Mouse (Mus musculus) MEL (cell line): Measurements from ENCODE around the gene Rps15. TPM values are rescaled to one million over a fixed set of nuclear protein-coding genes. Genes with fewer than 3 reads are reported as not detected.

Experiments used
- DNase-seq: peaks from one replicate; pipeline ENCODE4 v3.0.0; 2011; ENCODE audit warnings: low read depth, low spot score
- H3K27ac ChIP-seq: 2 replicates; pipeline ENCODE4 v1.5.1; 2012; ENCODE audit warnings: low read depth, mild to moderate bottlenecking, control low read depth, low read length, moderate library complexity; ENCODE audit not compliant: control insufficient read depth
- H3K27me3 ChIP-seq, 2 experiments: fragments of 150-350 bp in 1 of 2; sonication (generic) in 1 of 2; 2 replicates each; pipeline ENCODE4 v1.6.1; 2012; ENCODE audit warnings: low read length in 2 of 2, mild to moderate bottlenecking in 2 of 2, improper control_type of control experiment in 1 of 2, moderate library complexity in 1 of 2; ENCODE audit not compliant: insufficient read depth in 2 of 2, control insufficient read depth in 1 of 2
- H3K36me3 ChIP-seq, 2 experiments: 2 replicates each; pipeline ENCODE4 v1.6.1; 2012 to 2014; ENCODE audit warnings: low read length in 2 of 2, improper control_type of control experiment in 1 of 2, inconsistent platforms in 1 of 2, mild to moderate bottlenecking in 1 of 2; ENCODE audit not compliant: insufficient read depth in 2 of 2, control insufficient read depth in 1 of 2
- H3K4me1 ChIP-seq, 2 experiments: fragments of 150-350 bp in 1 of 2; sonication (generic) in 1 of 2; 2 replicates each; pipeline ENCODE4 v1.6.1; 2012; ENCODE audit warnings: low read length in 2 of 2, improper control_type of control experiment in 1 of 2, mild to moderate bottlenecking in 1 of 2; ENCODE audit not compliant: insufficient read depth in 2 of 2, control insufficient read depth in 1 of 2
- H3K4me3 ChIP-seq, 2 experiments: fragments of 150-350 bp in 1 of 2; sonication (generic) in 1 of 2; 2 replicates each; pipeline ENCODE4 v1.5.1; 2012; ENCODE audit warnings: low read depth in 2 of 2, low read length in 2 of 2, mild to moderate bottlenecking in 2 of 2, moderate library complexity in 2 of 2, control low read depth in 1 of 2, improper control_type of control experiment in 1 of 2; ENCODE audit not compliant: control insufficient read depth in 1 of 2, insufficient read depth in 1 of 2
- H3K79me2 ChIP-seq: 2 replicates; pipeline ENCODE4 v1.6.1; 2012; ENCODE audit warnings: mild to moderate bottlenecking, low read length, moderate library complexity; ENCODE audit not compliant: control insufficient read depth, poor library complexity, insufficient read depth
- H3K9ac ChIP-seq: 2 replicates; pipeline ENCODE4 v1.6.1; 2012; ENCODE audit warnings: low read depth, mild to moderate bottlenecking, control low read depth, low read length, moderate library complexity; ENCODE audit not compliant: control insufficient read depth, poor library complexity, severe bottlenecking
- H3K9me3 ChIP-seq: fragments of 150-350 bp; sonication (generic); replicated peaks from 2 replicates; pipeline ENCODE4 v1.6.1; 2012; ENCODE audit warnings: mild to moderate bottlenecking, low read length, improper control_type of control experiment, moderate library complexity; ENCODE audit not compliant: insufficient read depth
- BHLHE40 ChIP-seq: IDR thresholded peaks from 2 replicates; pipeline ENCODE4 v1.6.1; 2012; ENCODE audit warnings: low read depth, mild to moderate bottlenecking, inconsistent platforms, low read length, improper control_type of control experiment, borderline replicate concordance
- E2F4 ChIP-seq: IDR thresholded peaks from 2 replicates; pipeline ENCODE4 v1.6.1; 2011; ENCODE audit warnings: low read depth, low read length, improper control_type of control experiment, borderline replicate concordance
- EP300 ChIP-seq, 2 experiments: IDR thresholded peaks; 2 replicates each; pipeline ENCODE4 v1.6.1; 2011; ENCODE audit warnings: improper control_type of control experiment in 2 of 2, low read length in 2 of 2, low read depth in 1 of 2, mild to moderate bottlenecking in 1 of 2
- ETS1 ChIP-seq: IDR thresholded peaks from 2 replicates; pipeline ENCODE4 v1.6.1; 2012; ENCODE audit warnings: low read depth, mild to moderate bottlenecking, inconsistent platforms, low read length, improper control_type of control experiment, moderate library complexity
- GATA1 ChIP-seq: IDR thresholded peaks from 2 replicates; pipeline ENCODE4 v1.6.1; 2011; ENCODE audit warnings: low read depth, low read length, improper control_type of control experiment
- JUND ChIP-seq: IDR thresholded peaks from 2 replicates; pipeline ENCODE4 v1.6.1; 2011; ENCODE audit warnings: low read depth, mild to moderate bottlenecking, improper control_type of control experiment, low read length
- MAFK ChIP-seq: IDR thresholded peaks from 2 replicates; pipeline ENCODE4 v1.6.1; 2011; ENCODE audit warnings: low read depth, mild to moderate bottlenecking, low read length, improper control_type of control experiment, borderline replicate concordance
- MAZ ChIP-seq: IDR thresholded peaks from 2 replicates; pipeline ENCODE4 v1.6.1; 2012; ENCODE audit warnings: low read depth, mild to moderate bottlenecking, inconsistent platforms, low read length, improper control_type of control experiment
- MXI1 ChIP-seq: IDR thresholded peaks from 2 replicates; pipeline ENCODE4 v1.6.1; 2011; ENCODE audit warnings: mild to moderate bottlenecking, low read depth, low read length, improper control_type of control experiment
- MYB ChIP-seq: IDR thresholded peaks from 2 replicates; pipeline ENCODE4 v1.6.1; 2011; ENCODE audit warnings: mild to moderate bottlenecking, low read depth, low read length, improper control_type of control experiment
- NELFE ChIP-seq: IDR thresholded peaks from 2 replicates; pipeline ENCODE4 v1.6.1; 2011; ENCODE audit warnings: low read depth, low read length, improper control_type of control experiment
- POLR2A ChIP-seq, 2 experiments: IDR thresholded peaks; 2 replicates each; pipeline ENCODE4 v1.6.1; 2011 to 2012; ENCODE audit warnings: low read length in 2 of 2, mild to moderate bottlenecking in 2 of 2, control low read depth in 1 of 2, improper control_type of control experiment in 1 of 2, low read depth in 1 of 2, moderate library complexity in 1 of 2; ENCODE audit not compliant: control insufficient read depth in 1 of 2, insufficient read depth in 1 of 2, poor library complexity in 1 of 2
- POLR2AphosphoS2 ChIP-seq: IDR thresholded peaks from 2 replicates; pipeline ENCODE4 v1.6.1; 2011; ENCODE audit warnings: low read length, improper control_type of control experiment
- SIN3A ChIP-seq: IDR thresholded peaks from 2 replicates; pipeline ENCODE4 v1.6.1; 2012; ENCODE audit warnings: low read length, improper control_type of control experiment, inconsistent platforms
- TAL1 ChIP-seq: IDR thresholded peaks from 2 replicates; pipeline ENCODE4 v1.6.1; 2012; ENCODE audit warnings: mild to moderate bottlenecking, inconsistent platforms, low read length, moderate library complexity, mixed read lengths
- TBP ChIP-seq: IDR thresholded peaks from 2 replicates; pipeline ENCODE4 v1.8.0; 2011; ENCODE audit warnings: low read depth, low read length, improper control_type of control experiment
- TCF12 ChIP-seq: IDR thresholded peaks from 2 replicates; pipeline ENCODE4 v1.6.1; 2014; ENCODE audit warnings: low read depth, mild to moderate bottlenecking, inconsistent platforms, low read length, improper control_type of control experiment, moderate library complexity
- USF1 ChIP-seq: IDR thresholded peaks from 2 replicates; pipeline ENCODE4 v1.6.1; 2014; ENCODE audit warnings: low read depth, mild to moderate bottlenecking, inconsistent platforms, low read length, improper control_type of control experiment, moderate library complexity
- ZC3H11A ChIP-seq: IDR thresholded peaks from 2 replicates; pipeline ENCODE4 v1.6.1; 2012; ENCODE audit warnings: low read depth, mild to moderate bottlenecking, inconsistent platforms, low read length, improper control_type of control experiment
- ZKSCAN1 ChIP-seq: IDR thresholded peaks from 2 replicates; pipeline ENCODE4 v1.6.1; 2012; ENCODE audit warnings: low read depth, mild to moderate bottlenecking, inconsistent platforms, low read length, improper control_type of control experiment, moderate library complexity
- polyA plus RNA-seq, 2 experiments: library from polyadenylated mRNA; stranded (reverse) in 1 of 2; unstranded in 1 of 2; fragments of >175 nt in 1 of 2; fragments of >200 nt in 1 of 2; gene quantifications; 2 replicates each; pipeline versions ENCODE4 v1.2.1 to v1.2.4; 2012; ENCODE audit warnings: low replicate concordance in 2 of 2, low read depth in 1 of 2; ENCODE audit not compliant: insufficient read length in 2 of 2, insufficient read depth in 1 of 2, missing spikeins in 1 of 2
- total RNA-seq: library from RNA; depleted of rRNA; stranded (reverse); fragments of 300-350 nt; gene quantifications from 2 replicates; pipeline ENCODE4 v1.2.3, GENCODE M21; 2012

Rps15 gene
- total and polyA plus RNA-seq, 3 experiments: 1,331 to 4,320 (median 3,905) TPM

GRCm38 (mm10) chr10:80279273-80279672, 13.0 kb upstream of the Rps15 start:
- Histone ChIP-seq H3K4me1 (no peaks in the 10 kb centered on the region), H3K27ac (no peak overlapping the region)

DNA sequence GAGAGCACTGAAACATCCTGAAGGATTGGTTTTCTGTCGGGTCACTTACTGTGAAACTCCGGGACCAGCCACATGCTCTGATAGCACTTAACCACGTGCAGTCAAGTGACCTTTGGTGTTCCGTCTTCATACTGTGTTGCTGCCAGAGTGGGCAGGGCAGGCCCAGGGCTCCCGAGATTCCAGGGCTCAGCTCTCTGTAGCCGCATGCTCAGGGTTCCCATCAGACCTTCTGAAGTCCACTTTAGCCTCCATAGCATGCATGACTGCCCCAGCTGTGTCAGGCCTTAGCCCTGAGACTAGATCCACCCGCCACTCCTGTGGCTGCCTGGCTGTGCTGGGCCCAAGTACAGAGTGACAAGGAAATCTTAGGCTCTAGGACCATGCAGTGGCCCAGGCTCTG, 10.9 kb upstream of the Rps15 start:
- no peaks in the 10 kb centered on the region for H3K9me3 ChIP-seq
- no peaks in the 10 kb centered on the region for H3K4me1 ChIP-seq
- no peak overlapping the region for H3K9ac ChIP-seq
- DNase-seq: no peak
- H3K27me3 ChIP-seq: no peaks in the 10 kb centered on the region
- H3K79me2 ChIP-seq: no peaks in the 10 kb centered on the region
- no peak overlapping the region for H3K4me3 ChIP-seq
- H3K36me3 ChIP-seq: peaks cover 0 to 19% of the 10 kb centered on the region in 2 experiments; a peak in 2 of 4 replicates
- no peak overlapping the region for H3K27ac ChIP-seq
- no peak for TF ChIP-seq ETS1
- TF ChIP-seq MAZ: no peak
- no peak for TF ChIP-seq ZKSCAN1
- no peak for TF ChIP-seq USF1
- no peak for TF ChIP-seq ZC3H11A
- no peak for TF ChIP-seq EP300 (IDR thresholded peaks at IDR 0.05; ENCODE audit: low read depth in 1 of 2, low read length in 2 of 2)
- no peak for TF ChIP-seq POLR2AphosphoS2
- TF ChIP-seq MYB: no peak
- TF ChIP-seq TAL1: no peak
- TF ChIP-seq TBP: no peak
- no peak for TF ChIP-seq NELFE
- no peak for TF ChIP-seq GATA1
- TF ChIP-seq E2F4: no peak
- no peak for TF ChIP-seq MAFK
- TF ChIP-seq BHLHE40: no peak
- no peak for TF ChIP-seq JUND

More at GRCm38 (mm10) chr10:80279273-80279672, 13.0 kb upstream of the Rps15 start:
- no peak for DNase-seq
- H3K9me3 ChIP-seq: no peaks in the 10 kb centered on the region
- H3K4me3 ChIP-seq: no peak overlapping the region
- TF ChIP-seq SIN3A (no peak), ZC3H11A (no peak)
- H3K27me3 ChIP-seq: no peaks in the 10 kb centered on the region
- H3K79me2 ChIP-seq: no peaks in the 10 kb centered on the region
- peaks cover 0 to 12% of the 10 kb centered on the region in 2 experiments; a peak in 2 of 4 replicates for H3K36me3 ChIP-seq
- H3K9ac ChIP-seq: no peak overlapping the region

GRCm38 (mm10) chr10:80281921-80282371, 10.3 kb upstream of the Rps15 start:
- Histone ChIP-seq H3K9ac (no peak overlapping the region), H3K27ac (no peak overlapping the region), H3K36me3 (peaks cover 0 to 19% of the 10 kb centered on the region in 2 experiments; a peak in 2 of 4 replicates), H3K9me3 (no peaks in the 10 kb centered on the region), H3K79me2 (no peaks in the 10 kb centered on the region), H3K27me3 (no peaks in the 10 kb centered on the region), H3K4me3 (no peak overlapping the region), H3K4me1 (no peaks in the 10 kb centered on the region)
- DNase-seq: no peak
- TF ChIP-seq TCF12 (no peak), POLR2A (IDR thresholded peaks at IDR 0.05; ENCODE audit: control insufficient read depth in 1 of 2, insufficient read depth in 1 of 2, low read depth in 1 of 2, low read length in 2 of 2, poor library complexity in 1 of 2) (0 out of 4 replicates have a peak, but pooled peaks of 1 of the 2 experiments have one; percentile 7), ZC3H11A (no peak), MXI1 (no peak), USF1 (no peak), BHLHE40 (no peak)
